Mouse (Mus musculus): ENCODE measurements around the gene Heatr9.
"Not testable (repeated sequence)": the region's sequence is repeated elsewhere in the genome, so short reads cannot be mapped to it uniquely, and the experiment has no call there.

Gene Heatr9

DNA sequence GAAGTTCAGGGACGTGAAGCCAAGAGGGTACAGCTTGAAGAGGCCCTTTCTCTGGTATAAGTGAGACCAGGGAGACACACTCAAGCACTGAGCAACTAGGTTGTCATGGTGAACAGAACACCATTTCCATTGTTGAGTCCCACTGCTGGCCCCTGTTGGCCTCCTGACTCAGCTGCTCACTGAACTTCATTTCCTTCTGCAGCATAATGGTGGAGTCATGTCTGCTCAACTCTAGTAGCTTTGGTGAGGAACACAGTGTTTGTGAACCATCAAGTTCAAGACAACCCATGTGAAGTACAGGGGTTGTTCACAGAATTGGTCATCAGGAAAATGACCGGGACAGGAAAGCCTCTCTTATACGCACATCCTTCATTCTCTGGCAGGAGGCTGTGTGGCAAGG is at the start of gene Heatr9:
Gene Heatr9 (minus strand): TSS at position 101 of the 400 bp plus-strand sequence.
- DNase-seq (ENCODE audit: low read depth, low spot score): no peak

DNA sequence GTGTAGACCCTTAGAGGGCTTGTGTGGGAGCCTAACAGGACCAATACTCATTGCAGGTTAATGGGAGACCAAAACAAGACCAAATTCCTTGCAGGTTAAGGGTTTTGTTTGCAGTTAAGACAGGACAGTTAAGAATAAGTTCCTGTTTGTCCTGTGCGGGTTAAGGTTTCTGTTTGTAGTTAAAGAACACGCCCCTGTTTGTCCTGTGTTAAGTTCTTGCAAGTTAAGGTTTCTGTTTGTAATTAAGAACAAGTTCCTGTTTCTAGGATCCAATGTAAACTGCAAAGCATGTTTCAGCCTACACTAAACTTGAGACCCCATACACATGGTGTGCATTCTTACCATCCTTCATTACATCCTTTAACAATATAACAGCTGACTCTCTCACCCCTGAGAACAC is 48.2 kb upstream of the Heatr9 start:
- DNase-seq (ENCODE audit: low read depth, low spot score): no peak

DNA sequence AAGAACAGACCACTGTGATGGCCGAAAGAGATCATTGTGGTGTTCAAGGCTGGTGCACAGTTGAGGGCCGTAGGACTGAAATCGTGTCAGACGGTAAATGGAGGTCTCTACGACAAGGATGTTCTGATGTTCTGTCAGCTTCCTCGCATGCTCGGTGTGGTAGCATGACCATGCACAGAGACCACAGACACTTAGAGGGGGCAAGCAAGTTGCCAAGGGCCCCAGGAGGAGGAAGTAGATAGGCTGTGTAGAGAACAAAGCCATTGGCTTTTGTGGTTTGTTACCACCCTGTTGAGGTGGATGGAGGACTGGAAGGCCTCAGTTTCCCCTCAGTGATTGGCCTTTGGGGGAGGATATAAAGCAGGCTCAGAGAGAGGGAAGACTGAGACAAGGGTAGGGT is 47.3 kb upstream of the Heatr9 start:
- no peak for DNase-seq (ENCODE audit: low read depth, low spot score)

DNA sequence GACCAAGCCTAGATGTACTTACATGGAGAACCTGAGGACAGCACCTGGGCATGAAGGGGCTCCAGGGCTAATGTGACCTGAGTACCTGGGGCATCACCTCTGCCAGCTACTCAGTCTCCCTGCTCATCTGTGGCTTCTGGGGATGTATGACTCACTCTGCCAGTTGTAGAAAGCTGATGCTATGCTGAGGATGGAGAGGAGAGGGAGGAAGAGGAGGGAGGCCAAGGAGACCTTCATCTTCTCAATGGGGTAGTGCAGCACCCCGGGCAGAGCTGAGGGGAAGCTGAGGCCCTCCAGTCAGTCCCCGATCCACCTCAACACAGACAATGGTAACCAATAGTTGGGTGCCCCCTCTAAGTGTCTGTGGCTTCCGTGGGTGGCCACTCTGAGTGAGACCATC is 46.8 kb upstream of the Heatr9 start:
- DNase-seq (ENCODE audit: low read depth, low spot score): no peak

DNA sequence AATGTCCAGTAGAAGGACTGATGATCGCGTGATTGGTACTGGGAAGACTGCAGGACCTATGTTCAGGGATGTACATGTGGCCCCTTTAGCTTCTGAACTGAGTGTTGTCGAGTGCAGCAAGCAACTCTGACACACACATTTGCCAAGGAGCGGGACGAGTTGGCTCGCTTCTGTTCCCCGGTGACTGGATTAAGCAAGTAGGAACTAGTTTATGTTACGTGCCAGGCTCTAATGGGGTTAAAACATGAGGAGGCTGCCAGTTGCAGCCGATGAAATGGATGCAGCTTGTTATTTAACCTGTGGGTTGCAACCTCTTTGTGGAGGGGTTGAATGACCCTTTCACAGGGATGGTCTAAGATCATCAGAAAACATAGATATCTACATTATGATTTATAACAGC is 46.1 kb upstream of the Heatr9 start:
- no peak for DNase-seq (ENCODE audit: low read depth, low spot score)

DNA sequence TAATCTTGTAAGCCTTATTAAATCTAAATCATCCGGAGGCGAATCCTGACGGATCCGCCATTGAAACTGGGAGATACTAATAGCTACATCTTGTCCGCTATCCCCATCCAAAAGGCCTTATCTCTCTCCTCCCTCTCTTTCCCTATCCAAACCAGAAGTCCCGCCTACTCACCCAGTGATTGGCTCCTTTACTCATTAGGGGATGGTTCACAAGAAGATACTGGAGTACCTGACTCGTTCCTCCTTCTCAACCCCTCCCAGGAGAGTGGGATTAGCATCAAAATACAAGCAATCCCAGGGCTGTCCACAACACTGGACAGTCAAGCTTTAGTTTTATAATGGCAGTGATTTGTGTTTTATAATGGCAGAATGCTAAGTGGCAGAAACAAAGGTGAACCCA is 45.3 kb upstream of the Heatr9 start:
- DNase-seq (ENCODE audit: low read depth, low spot score): no peak

DNA sequence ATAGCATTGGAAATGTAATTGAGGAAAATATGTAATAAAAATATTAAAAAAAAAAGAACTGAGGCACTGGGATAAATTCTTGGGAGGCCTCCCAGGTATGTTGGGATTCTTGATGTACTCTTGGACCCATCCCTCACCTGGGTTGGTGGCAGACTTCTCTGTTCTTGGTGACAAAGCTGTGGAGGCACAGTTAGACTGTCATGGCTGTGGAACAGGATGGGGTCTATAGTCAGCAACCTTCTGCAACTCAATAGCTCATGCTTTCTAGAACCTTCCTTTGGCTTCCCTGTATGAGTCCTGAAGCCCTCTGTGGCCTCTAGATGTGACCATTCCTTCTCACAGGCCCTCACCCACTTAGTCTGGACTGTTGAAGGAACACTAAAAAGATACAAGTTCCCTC is 44.6 kb upstream of the Heatr9 start:
- DNase-seq (ENCODE audit: low read depth, low spot score): no peak

DNA sequence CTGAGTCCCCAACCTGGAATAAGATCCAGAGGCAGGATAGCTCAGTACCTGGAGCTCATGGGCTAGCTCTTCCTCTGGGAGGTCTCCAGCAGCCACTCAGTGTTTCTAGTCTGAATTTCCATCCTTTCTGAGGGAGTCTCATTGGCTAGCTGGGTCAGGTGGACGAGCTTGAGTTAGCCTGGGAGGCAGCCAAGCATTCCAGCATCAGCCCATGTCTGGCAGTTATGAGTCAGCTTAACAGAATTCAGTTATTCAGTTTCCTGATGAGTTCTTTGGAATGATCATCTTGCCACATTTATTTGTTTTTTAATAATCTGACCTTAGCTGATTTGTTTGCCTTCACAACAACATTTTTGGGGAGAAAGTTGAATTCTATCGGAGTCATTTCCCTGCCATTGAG is 41.8 kb upstream of the Heatr9 start:
- no peak for DNase-seq (ENCODE audit: low read depth, low spot score)

DNA sequence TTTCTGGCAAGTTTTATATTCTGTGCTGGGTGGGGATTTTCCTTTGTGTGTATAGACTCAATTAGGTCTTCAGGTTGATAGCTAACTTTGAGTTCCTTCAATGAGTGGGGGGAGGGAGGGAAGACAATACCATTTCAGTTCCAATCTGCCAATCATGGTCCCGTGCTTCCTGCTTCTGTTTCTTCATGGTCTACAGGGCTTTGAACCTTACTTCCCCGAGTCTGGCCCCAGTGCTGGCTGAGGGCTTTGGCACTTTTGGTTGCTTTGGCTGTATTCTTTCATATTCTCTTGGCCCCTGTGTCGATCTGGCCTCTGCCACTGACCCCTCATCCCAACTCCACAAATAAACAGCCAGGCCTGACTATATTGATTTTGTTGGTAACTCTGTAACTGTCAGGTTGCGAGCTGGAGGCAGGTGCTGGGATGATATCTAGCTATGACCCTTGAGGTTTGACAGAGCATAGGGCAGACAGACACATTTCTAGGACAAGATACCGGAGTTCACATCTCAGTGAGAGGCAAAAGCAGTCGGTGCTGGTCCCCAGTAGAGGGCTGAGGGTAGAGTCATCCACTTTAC is 40.4 kb upstream of the Heatr9 start:
- DNase-seq (ENCODE audit: low read depth, low spot score): no peak

DNA sequence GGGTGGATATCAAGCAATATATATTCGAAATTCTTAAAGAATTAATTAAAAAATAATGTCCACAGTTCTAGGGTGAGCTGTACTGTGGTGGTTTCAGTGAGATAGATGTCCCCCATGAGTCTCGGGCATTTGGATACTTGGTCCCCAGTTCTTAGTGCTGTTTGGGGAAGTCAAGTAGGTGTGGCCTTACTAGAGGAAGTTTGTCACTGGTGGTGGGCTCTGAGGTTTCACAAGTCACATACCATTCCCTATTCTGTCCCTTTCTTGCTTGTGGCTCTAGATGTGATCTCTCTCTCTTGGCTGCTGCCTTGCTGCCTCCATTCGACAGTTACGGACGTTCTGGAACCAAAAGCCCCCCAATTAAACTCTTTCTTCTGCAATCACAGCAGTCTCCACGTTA is 38.4 kb upstream of the Heatr9 start:
- no peak for DNase-seq (ENCODE audit: low read depth, low spot score)

DNA sequence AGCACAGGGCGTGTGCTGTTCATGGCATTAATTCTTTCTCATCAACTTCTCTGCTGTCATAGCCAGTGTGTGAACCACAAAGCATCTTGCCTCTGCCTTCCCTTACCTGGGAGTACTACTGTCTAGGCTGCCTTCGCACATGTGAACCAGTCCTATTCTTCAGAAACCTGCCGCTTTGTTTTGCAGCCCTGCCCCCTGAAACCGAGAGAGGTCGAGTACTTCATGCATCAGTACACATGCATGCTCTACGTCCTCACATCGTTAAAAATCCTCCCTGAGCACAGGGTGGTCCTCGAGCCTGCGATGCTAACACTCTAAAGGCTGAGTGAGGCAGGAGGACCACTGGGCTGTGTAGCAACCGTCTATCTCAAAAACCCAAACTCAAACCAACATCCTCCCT is 35.1 kb upstream of the Heatr9 start:
- DNase-seq (ENCODE audit: low read depth, low spot score): no peak

DNA sequence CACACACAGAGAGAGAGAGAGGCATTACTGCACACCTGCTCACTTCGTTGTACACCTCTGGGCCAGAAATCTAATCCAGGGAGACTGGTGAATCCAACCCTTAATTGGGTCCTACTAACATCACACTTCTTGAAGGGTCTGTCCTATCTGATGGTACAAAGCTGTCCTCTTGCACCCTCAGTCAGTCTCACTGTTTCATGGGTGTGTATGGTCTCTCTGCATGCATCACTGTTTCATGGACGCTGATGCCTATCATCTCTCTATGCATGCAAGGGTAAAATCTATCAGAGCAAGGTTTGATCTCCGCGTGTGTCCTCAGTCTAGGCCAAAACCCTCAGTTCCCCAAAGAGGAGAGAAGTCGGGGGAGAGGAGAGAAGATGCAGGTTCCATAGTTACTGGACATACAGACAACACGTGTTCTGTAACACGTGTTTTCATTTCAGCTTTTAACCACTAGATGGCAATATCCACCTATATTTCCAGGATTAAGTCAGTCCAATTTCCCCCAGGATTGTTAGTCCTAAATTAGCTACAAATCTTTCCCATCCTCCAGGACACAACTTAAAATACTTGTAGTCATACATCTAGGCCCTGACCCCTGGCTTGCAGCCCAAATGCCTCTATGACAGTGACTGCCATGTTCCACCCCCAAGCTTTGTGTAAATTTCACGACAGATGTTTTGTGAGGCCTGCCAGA is 34.3 kb upstream of the Heatr9 start:
- peak; percentile 49 for DNase-seq (ENCODE audit: low read depth, low spot score)

DNA sequence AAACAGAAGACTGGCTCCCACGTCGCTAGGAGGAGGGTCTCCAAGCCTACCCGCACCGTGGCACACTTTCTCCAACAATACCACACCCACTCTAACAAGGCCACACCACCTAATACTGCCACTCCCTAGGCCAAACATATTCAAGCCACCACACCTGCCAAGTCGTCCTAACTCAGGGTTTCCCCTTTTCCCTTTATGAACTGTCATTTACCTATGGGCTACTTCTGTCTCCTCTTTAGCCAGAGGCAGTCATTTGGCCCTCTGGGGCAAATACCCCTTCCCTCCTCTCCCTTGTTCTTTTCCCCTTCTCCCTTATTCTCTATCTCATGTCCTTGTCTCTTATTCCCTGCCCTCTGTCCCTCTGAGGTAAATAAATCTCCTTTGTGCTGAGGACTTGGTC is 29.7 kb upstream of the Heatr9 start:
- DNase-seq (ENCODE audit: low read depth, low spot score): no peak

DNA sequence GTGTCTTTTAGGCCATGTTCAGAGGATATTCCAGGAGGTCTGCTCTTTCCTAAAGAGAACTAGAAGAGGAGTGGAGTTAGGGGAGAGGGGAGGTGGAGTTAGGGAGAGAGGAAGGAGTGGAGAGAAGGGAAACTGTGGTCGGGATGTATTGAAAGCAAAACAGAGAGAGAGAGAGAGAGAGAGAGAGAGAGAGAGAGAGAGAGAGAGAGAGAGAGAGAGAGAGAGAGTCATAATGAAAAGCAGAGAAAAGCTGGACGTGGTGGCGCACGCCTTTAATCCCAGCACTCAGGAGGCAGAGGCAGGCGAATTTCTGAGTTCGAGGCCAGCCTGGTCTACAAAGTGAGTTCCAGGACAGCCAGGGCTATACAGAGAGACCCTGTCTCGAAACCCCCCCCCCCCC is 29.1 kb upstream of the Heatr9 start:
- not testable (repeated sequence) for DNase-seq (ENCODE audit: low read depth, low spot score)

DNA sequence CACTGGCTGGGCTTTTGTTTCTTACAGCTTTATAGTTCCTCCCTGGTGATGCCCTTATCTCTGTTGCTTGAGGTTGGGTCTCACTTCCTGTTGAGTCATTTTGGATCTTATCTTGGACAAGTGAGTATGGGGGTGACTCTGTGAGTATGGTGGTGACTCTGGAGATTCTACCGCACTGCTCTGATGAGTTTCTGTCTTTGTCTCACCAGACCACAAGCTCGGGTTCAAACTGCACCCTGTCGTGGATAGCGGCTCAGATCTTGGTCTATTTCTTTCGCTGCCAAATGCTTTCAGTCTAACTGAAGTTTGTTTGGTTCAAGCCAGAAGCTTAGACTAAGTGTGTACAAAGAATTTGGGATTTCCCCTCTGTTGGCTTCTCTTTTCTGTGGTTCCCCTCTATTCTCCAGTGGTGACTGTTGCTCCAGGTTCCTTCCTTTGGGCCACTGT is 28.2 kb upstream of the Heatr9 start:
- no peak for DNase-seq (ENCODE audit: low read depth, low spot score)

DNA sequence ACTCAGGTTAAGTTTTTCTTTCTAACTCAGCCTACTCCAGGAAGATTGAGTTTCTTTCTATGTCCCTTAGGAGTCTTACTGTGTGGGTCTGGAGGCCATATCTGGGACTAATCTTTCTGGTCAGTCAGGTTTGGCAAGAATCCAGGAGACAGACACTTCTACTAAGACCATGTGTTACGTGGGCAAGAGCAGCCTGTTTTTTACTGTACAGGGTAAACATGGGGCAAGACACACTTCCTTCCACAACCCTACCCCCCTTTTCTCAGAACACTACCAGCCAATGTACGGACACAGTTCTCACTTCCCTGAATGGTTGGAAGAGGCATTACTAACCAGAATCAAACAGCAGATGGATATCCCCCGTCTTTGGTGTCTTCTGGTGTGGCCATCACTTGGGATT is 22.2 kb upstream of the Heatr9 start:
- no peak for DNase-seq (ENCODE audit: low read depth, low spot score)

DNA sequence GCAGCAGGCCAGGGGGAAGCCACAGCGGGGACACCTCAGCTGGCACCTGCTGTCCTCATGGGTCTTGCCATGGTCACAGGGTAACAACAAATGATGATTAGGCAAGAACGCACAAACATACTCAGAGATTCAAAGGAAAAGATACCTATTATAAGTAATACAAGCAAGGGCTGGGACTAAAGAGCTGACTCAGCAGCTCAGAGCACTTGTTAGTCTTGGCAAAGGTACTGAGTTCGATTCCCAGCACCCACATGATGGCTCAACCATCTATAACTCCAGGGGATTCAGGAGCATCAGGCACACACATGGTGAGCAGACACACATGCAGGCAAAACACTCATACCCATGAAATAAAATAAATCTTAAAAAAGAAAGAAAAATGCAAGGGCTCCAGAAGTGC is 19.4 kb upstream of the Heatr9 start:
- DNase-seq (ENCODE audit: low read depth, low spot score): no peak

DNA sequence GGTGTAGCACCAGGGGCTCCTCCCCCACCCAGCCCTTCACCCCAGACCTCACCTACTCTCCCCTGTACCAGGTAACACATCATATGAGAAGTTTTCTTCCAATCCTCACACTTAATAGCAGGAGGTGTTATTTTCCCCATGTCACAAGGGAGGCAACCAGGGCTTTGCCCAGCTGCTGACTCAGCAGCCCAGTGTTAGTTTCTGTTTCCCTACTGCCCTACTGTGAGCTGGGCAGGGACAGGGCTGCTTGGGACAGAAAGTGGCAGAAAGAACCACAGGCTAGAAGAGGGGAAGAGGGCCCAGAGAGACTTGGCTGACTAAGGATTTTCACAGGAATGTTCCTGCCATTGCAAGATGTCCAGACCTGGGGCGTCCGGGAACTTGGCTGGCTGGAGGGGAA is 19.0 kb upstream of the Heatr9 start:
- DNase-seq (ENCODE audit: low read depth, low spot score): no peak

DNA sequence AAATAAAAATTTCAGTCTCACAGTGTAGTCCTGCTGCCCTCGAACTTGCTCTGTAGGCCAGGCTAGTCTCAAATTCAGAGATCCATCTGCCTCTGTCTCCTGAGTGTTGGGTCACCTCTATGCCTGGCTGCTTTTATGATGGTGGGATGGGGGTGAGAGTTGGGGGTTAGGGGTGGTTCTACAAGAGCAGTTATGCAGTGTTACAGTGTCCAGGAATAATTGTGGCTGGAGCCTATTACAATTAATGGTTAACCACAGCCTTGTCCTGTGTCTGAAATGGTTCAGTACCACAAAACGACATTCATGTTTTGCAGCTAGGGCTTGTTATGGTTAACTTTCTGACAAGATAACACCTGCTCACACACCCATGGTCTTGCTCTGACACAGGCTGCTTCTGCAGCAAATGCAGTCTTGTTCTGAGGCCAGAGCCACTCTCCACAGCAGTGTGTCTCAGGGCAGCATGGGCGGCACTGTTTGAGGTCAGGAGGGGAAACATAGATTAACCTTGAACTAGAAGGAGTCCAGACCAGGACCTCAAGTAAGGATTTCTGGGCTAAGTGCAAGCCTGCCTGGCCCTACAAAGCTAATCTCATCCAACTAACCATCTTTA is 16.8 kb upstream of the Heatr9 start:
- DNase-seq (ENCODE audit: low read depth, low spot score): no peak

DNA sequence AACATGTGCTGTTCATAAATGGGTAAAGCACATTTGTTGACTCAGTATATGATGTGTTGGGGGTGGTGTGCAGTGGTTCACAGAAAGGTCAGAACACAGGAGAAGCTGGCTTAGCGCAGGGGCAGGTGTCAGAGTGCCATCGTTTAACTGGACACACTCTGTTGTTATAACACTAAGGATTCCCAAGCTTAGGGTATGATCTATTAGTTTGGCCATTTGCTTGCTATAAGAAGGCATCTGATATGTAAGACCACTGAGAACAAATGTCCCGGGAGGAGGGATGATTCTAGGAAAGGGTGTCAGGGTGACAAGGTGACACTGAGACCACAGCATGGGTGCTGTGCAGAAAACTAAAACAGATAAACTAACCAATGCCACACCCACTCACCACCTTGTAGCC is 14.9 kb upstream of the Heatr9 start:
- no peak for DNase-seq (ENCODE audit: low read depth, low spot score)

DNA sequence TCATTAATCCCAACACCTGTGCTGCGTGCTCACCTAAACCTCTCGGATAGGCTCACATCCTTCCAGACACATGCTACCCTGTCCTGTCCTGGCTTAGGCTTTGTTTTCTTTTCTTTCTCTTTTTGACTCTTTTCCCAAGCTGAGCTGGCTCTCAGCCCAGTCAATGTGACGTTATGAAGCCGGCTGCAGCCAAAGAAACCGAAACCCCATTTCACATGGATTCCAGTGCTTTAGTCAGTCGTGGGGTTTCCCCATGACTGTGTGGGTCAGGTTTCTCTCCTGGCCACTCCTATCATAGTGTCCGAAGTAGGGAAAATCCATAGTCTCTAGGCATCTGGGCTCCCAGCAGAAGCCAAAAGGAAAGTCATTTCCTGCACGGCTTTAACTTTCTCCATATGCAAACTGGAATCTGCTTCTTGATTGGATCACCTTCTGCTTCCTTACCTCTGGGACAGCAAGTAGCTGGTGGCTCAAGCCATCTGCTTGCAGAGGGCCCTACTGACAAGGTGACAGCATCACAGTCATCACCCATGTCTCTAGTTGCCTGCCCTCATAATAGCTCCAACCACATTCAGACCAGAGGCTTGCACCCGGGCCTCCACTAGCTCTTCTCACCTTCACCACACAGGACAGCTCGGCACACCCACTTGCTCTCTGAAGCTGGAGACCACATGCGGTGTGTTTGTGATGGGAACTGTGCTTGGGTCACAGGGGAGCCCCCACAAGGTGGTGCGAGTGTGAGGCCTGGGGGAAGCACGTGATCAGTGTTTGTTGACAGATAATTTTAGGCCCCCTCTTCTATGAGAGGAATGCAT is 12.8 kb upstream of the Heatr9 start:
- peak; percentile 16 for DNase-seq (ENCODE audit: low read depth, low spot score)

DNA sequence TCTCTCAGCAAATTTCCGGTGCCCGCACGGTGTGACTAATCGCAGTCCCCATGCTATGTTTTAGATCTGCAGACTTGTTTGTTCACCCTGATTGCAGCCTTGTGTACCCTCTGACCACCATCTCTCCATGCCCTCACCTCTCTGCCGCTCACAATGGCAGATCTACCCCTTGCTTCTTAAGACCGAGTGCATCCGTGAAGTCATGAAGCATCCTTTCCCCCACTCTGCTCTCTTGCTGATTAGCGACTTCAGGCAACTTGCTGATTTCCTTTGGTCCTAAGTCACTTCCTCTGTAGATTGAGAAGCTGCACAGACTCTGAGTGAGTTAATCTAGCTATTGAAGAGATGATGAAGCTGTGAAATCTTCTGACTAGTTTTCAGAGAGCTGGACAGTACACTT is 12.2 kb upstream of the Heatr9 start:
- no peak for DNase-seq (ENCODE audit: low read depth, low spot score)

DNA sequence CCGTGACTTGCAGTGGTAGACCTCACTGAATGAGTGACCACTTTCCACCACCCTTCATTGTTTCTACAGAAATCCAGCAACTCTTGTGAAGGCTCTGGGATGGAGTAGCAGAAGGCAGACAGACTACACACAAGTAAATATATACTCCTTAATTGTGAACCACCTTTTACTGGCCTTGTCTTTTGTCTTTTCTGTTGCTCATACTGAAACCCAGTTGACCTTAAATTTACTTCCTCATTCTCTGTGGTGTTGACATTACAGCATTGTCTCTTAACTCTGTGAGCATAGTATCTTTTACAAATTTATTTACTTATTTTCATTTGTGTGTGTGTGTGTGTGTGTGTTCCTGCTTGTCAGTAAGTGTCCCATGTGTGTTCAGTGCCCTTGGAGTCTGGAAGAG is 11.2 kb upstream of the Heatr9 start:
- DNase-seq (ENCODE audit: low read depth, low spot score): no peak
